Mouse (Mus musculus) intestine, embryonic 14.5 days (tissue): ENCODE results near the gene Tec. TPM values are rescaled to one million over a fixed set of nuclear protein-coding genes. Genes with fewer than 3 reads are reported as not detected.

ENCODE experiments used
- ATAC-seq: fragments of 200-750 bp; cut with Nextera tagmentation; replicated peaks from 2 replicates; pipeline ENCODE4 v1.8.0; 2017; ENCODE audit warnings: low read depth, moderate number of reproducible peaks, moderate TSS enrichment, moderate library complexity; ENCODE audit not compliant: low FRiP score, low TSS enrichment
- DNase-seq: peaks from one replicate; pipeline ENCODE4 v3.0.0-alpha.2; 2018; ENCODE audit warnings: low spot score
- H3K27ac ChIP-seq: fragments of 300-500 bp; sonication (generic); 2 replicates; pipeline ENCODE4 v1.5.1; 2014; ENCODE audit warnings: low read depth, mild to moderate bottlenecking, control low read depth
- H3K27me3 ChIP-seq: fragments of 300-500 bp; sonication (generic); replicated peaks from 2 replicates; pipeline ENCODE4 v1.6.1; 2014; ENCODE audit warnings: low read length, control low read depth; ENCODE audit not compliant: control insufficient read depth, insufficient read depth
- H3K36me3 ChIP-seq: fragments of 300-500 bp; sonication (generic); 2 replicates; pipeline ENCODE4 v1.6.1; 2014; ENCODE audit warnings: low read length, control low read depth; ENCODE audit not compliant: control insufficient read depth, insufficient read depth
- H3K4me1 ChIP-seq: fragments of 300-500 bp; sonication (generic); replicated peaks from 2 replicates; pipeline ENCODE4 v1.6.1; 2014; ENCODE audit warnings: low read length, control low read depth, mixed read lengths; ENCODE audit not compliant: control insufficient read depth, insufficient read depth
- H3K4me2 ChIP-seq: fragments of 300-500 bp; sonication (generic); 2 replicates; pipeline ENCODE4 v1.6.1; 2014; ENCODE audit warnings: low read length
- H3K4me3 ChIP-seq: fragments of 300-500 bp; sonication (generic); 2 replicates; pipeline ENCODE4 v1.5.1; 2014; ENCODE audit warnings: low read depth, low read length, control low read depth, mixed read lengths
- H3K9ac ChIP-seq: fragments of 300-500 bp; sonication (generic); 2 replicates; pipeline ENCODE4 v1.6.1; 2014; ENCODE audit warnings: mild to moderate bottlenecking, low read length
- H3K9me3 ChIP-seq: fragments of 300-500 bp; sonication (generic); 2 replicates; pipeline ENCODE4 v1.6.1; 2016; ENCODE audit warnings: low read length, control low read depth; ENCODE audit not compliant: control insufficient read depth
- WGBS: fragments of 180-500 bp; shearing (Covaris S2); extraction: QIAGEN DNeasy Blood & Tissue Kit; methylation state at CpG from one replicate; pipeline ENCODE4 v1.1.7; 2014; 5-methylcytosine and 5-hydroxymethylcytosine counted together
- polyA plus RNA-seq: library from polyadenylated mRNA; unstranded; fragments of >200 nt; fragmentation: Nextera tagmentation; extraction: Ambion mirVana; gene quantifications from 2 replicates; pipeline ENCODE4 v1.2.1, GENCODE M21; 2014

Gene Tec
- polyA plus RNA-seq, 1 experiment from 2014 or later, result 13.7 TPM

DNA sequence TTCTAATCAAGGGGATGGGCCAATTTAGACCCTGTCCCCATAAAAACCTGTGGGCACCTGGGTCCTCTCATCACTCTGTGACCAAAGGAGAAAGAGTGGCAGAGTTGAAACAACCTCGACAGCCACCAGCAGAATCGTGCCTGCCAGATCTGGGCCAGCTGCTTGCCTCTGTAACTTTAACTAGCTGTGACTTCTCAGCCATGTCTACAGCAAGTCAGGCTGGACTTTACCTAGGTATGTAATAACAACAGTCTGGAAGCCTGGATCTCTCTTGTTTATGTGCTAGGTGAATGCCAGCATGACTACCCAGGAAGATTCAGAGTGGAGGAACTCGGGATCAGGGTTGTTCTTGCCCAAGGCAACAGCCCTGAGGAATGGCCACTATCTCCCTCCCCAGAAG, 83.6 kb downstream of the Tec start:
- H3K9ac ChIP-seq, result no peak overlapping the region
- ATAC-seq (no peak), DNase-seq (no peak)
- H3K4me3 ChIP-seq, result no peak overlapping the region
- H3K27ac ChIP-seq, result no peak overlapping the region
- no peaks in the 10 kb centered on the region for H3K9me3 ChIP-seq
- no peaks in the 10 kb centered on the region for H3K27me3 ChIP-seq
- H3K36me3 ChIP-seq, result no peaks in the 10 kb centered on the region
- no peak overlapping the region for H3K4me2 ChIP-seq
- WGBS, result 73% methylated on average over 3 of the region's 3 CpGs
- H3K4me1 ChIP-seq, result no peaks in the 10 kb centered on the region

GRCm38 (mm10) chr5:72783957-72784356, 84.3 kb downstream of the Tec start:
- no peak overlapping the region for H3K4me3 ChIP-seq
- no peak overlapping the region for H3K4me2 ChIP-seq
- H3K27me3 ChIP-seq, result no peaks in the 10 kb centered on the region
- WGBS, result 75% methylated on average over 8 of the region's 8 CpGs
- ATAC-seq (no peak), DNase-seq (no peak)
- H3K9me3 ChIP-seq, result no peaks in the 10 kb centered on the region
- H3K4me1 ChIP-seq, result no peaks in the 10 kb centered on the region
- H3K9ac ChIP-seq, result no peak overlapping the region
- no peaks in the 10 kb centered on the region for H3K36me3 ChIP-seq
- no peak overlapping the region for H3K27ac ChIP-seq

- ATAC-seq, result no peak
- Histone ChIP-seq H3K9me3 (no peaks in the 10 kb centered on the region), H3K27ac (no peak overlapping the region), H3K36me3 (no peaks in the 10 kb centered on the region), H3K4me3 (no peak overlapping the region), H3K4me2 (no peak overlapping the region), H3K9ac (no peak overlapping the region), H3K4me1 (no peaks in the 10 kb centered on the region), H3K27me3 (no peaks in the 10 kb centered on the region)
- 93% methylated on average over 7 of the region's 7 CpGs for WGBS
- DNase-seq, result no peak
Observed at GRCm38 (mm10) chr5:72783123-72783522, 85.2 kb downstream of the Tec start.

- Histone ChIP-seq H3K9ac (no peak overlapping the region), H3K27ac (no peak overlapping the region), H3K4me3 (no peak overlapping the region), H3K27me3 (no peaks in the 10 kb centered on the region), H3K9me3 (no peaks in the 10 kb centered on the region), H3K4me1 (no peaks in the 10 kb centered on the region), H3K36me3 (no peaks in the 10 kb centered on the region), H3K4me2 (no peak overlapping the region)
- no peak for ATAC-seq
- 81% methylated on average over 11 of the region's 11 CpGs for WGBS
- DNase-seq, result no peak
Observed at GRCm38 (mm10) chr5:72781776-72782175, 86.5 kb downstream of the Tec start.

GRCm38 (mm10) chr5:72776595-72776994, 91.7 kb downstream of the Tec start:
- 91% methylated on average over 2 of the region's 2 CpGs for WGBS
- Histone ChIP-seq H3K9me3 (no peaks in the 10 kb centered on the region), H3K9ac (no peak overlapping the region), H3K36me3 (no peaks in the 10 kb centered on the region), H3K4me2 (no peak overlapping the region), H3K4me1 (no peaks in the 10 kb centered on the region), H3K27ac (no peak overlapping the region), H3K27me3 (no peaks in the 10 kb centered on the region), H3K4me3 (no peak overlapping the region)
- ATAC-seq (no peak), DNase-seq (no peak)

DNA sequence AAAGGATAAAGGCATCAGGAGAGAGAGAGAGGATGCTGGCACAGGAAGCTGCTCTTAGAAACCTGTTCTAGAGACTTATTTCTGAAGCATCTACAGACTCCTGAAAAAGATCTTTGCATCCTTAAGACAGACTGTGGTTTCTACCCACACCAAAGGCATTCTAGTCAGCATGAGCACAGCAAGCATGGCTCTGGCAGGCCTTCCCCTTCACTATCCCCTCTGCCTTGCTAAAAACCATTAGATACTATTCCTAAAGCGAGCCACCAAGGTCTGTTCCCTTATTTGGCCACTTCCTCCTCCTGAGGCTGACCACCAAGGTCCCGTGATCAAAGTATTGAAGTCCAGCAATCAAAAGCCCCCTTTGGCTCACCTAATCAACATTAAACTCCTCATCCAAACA, 92.2 kb downstream of the Tec start:
- Histone ChIP-seq H3K27me3 (no peaks in the 10 kb centered on the region), H3K9ac (no peak overlapping the region), H3K4me3 (no peak overlapping the region), H3K36me3 (no peaks in the 10 kb centered on the region), H3K4me1 (no peaks in the 10 kb centered on the region), H3K9me3 (no peaks in the 10 kb centered on the region), H3K27ac (no peak overlapping the region), H3K4me2 (no peak overlapping the region)
- WGBS, result 79% methylated on average over 2 of the region's 2 CpGs
- no peak for ATAC-seq
- no peak for DNase-seq

- 45% methylated on average over 6 of the region's 6 CpGs for WGBS
- H3K4me3 ChIP-seq, result no peak overlapping the region
- DNase-seq (no peak), ATAC-seq (no peak)
- no peaks in the 10 kb centered on the region for H3K36me3 ChIP-seq
- H3K27ac ChIP-seq, result no peak overlapping the region
- no peaks in the 10 kb centered on the region for H3K4me1 ChIP-seq
- no peak overlapping the region for H3K9ac ChIP-seq
- H3K9me3 ChIP-seq, result no peaks in the 10 kb centered on the region
- no peaks in the 10 kb centered on the region for H3K27me3 ChIP-seq
- no peak overlapping the region for H3K4me2 ChIP-seq
Observed at GRCm38 (mm10) chr5:72769841-72770240, 98.4 kb downstream of the Tec start.

DNA sequence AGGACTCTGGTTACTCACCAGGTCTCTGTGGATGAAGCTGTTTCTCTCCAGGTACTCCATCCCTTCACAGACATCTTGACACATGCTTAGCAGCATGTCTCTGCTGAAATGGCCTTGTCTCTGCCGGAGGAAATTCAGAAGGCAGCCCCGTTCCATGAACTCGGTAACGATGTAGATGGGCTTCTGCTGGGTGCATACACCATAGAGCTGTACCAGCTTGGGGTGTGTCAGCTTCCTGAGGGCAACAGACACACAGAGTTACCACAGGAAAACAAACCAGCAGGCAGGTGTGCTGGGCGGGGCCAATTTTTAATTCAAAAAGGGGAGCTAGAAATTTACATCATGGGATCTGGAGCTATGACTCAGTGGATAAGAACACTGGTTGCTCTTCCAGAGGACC, 104.7 kb downstream of the Tec start:
- Histone ChIP-seq H3K9ac (no peak overlapping the region), H3K9me3 (no peaks in the 10 kb centered on the region), H3K4me1 (0 out of 2 replicates have a peak, but pooled peaks cover 6% of the 10 kb centered on the region), H3K27ac (no peak overlapping the region), H3K4me3 (no peak overlapping the region), H3K4me2 (no peak overlapping the region), H3K27me3 (no peaks in the 10 kb centered on the region), H3K36me3 (no peaks in the 10 kb centered on the region)
- ATAC-seq (no peak), DNase-seq (no peak)
- WGBS, result 90% methylated on average over 5 of the region's 5 CpGs

- DNase-seq, result no peak
- WGBS, result 54% methylated on average over 3 of the region's 3 CpGs
- H3K27me3 ChIP-seq, result no peaks in the 10 kb centered on the region
- no peaks in the 10 kb centered on the region for H3K36me3 ChIP-seq
- H3K9ac ChIP-seq, result no peak overlapping the region
- ATAC-seq, result no peak
- H3K4me1 ChIP-seq, result 0 out of 2 replicates have a peak, but pooled peaks cover 6% of the 10 kb centered on the region
- H3K27ac ChIP-seq, result no peak overlapping the region
- no peaks in the 10 kb centered on the region for H3K9me3 ChIP-seq
- H3K4me2 ChIP-seq, result no peak overlapping the region
- H3K4me3 ChIP-seq, result no peak overlapping the region
Observed at GRCm38 (mm10) chr5:72763025-72763424, 105.3 kb downstream of the Tec start.
